Mouse (Mus musculus): ENCODE measurements at regions not wholly inside any gene's neighbourhood (a gene's known extent, or its start where the extent isn't known, plus 50 kb on each side); places are given as distances from the start of the nearest gene placed in this dataset.

GRCm38 (mm10) chr3:153033980-153034379, 51.9 kb upstream of the St6galnac5 start:
- TF ChIP-seq CTCF (conservative IDR thresholded peaks at IDR 0.05; ENCODE audit: insufficient read depth, insufficient read length, low read depth, low read length), result no peak
- no peak for TF ChIP-seq POLR2A (IDR thresholded peaks at IDR 0.05; ENCODE audit: low read depth, low read length)
